Mouse (Mus musculus) neural tube, embryonic 11.5 days (tissue): ENCODE data around the gene Allc. TPM values are rescaled to one million over a fixed set of nuclear protein-coding genes. Genes with fewer than 3 reads are reported as not detected.

Experiments used
- ATAC-seq: fragments of 200-750 bp; cut with Nextera tagmentation; 2 replicates; pipeline ENCODE4 v1.8.0; 2017; ENCODE audit warnings: moderate number of reproducible peaks, mild to moderate bottlenecking, moderate TSS enrichment, moderate library complexity; ENCODE audit not compliant: insufficient read depth, low FRiP score, low TSS enrichment
- DNase-seq: peaks from one replicate; pipeline ENCODE4 v3.0.0-alpha.2; 2015; ENCODE audit warnings: low spot score
- H3K27ac ChIP-seq: fragments of 300-500 bp; sonication (generic); 2 replicates; pipeline ENCODE4 v1.5.1; 2014; ENCODE audit warnings: low read depth, mild to moderate bottlenecking, low read length
- H3K27me3 ChIP-seq: fragments of 300-500 bp; sonication (generic); 2 replicates; pipeline ENCODE4 v1.6.1; 2014; ENCODE audit warnings: mild to moderate bottlenecking, low read length, mixed read lengths; ENCODE audit not compliant: control insufficient read depth, insufficient read depth
- H3K36me3 ChIP-seq: fragments of 300-500 bp; sonication (generic); 2 replicates; pipeline ENCODE4 v1.6.1; 2014; ENCODE audit warnings: mild to moderate bottlenecking, low read length, moderate library complexity, mixed read lengths; ENCODE audit not compliant: control insufficient read depth, insufficient read depth
- H3K4me1 ChIP-seq: fragments of 300-500 bp; sonication (generic); 2 replicates; pipeline ENCODE4 v1.6.1; 2014; ENCODE audit warnings: low read length, mixed read lengths; ENCODE audit not compliant: control insufficient read depth, insufficient read depth
- H3K4me2 ChIP-seq: fragments of 300-500 bp; sonication (generic); 2 replicates; pipeline ENCODE4 v1.6.1; 2014; ENCODE audit warnings: low read depth, mild to moderate bottlenecking, moderate library complexity
- H3K4me3 ChIP-seq: fragments of 300-500 bp; sonication (generic); 2 replicates; pipeline ENCODE4 v1.5.1; 2014; ENCODE audit warnings: low read depth, low read length
- H3K9ac ChIP-seq: fragments of 300-500 bp; sonication (generic); 2 replicates; pipeline ENCODE4 v1.6.1; 2014; ENCODE audit warnings: mild to moderate bottlenecking, low read length
- H3K9me3 ChIP-seq: fragments of 300-500 bp; sonication (generic); 2 replicates; pipeline ENCODE4 v1.6.1; 2016; ENCODE audit warnings: low read length; ENCODE audit not compliant: control insufficient read depth
- WGBS: fragments of 180-500 bp; shearing (Covaris S2); extraction: QIAGEN DNeasy Blood & Tissue Kit; methylation state at CpG from one replicate; pipeline ENCODE4 v1.1.7; 2014; 5-methylcytosine and 5-hydroxymethylcytosine counted together
- polyA plus RNA-seq: library from polyadenylated mRNA; unstranded; fragments of >200 nt; fragmentation: Nextera tagmentation; extraction: Ambion mirVana; gene quantifications from 2 replicates; pipeline ENCODE4 v1.2.1, GENCODE M21; 2014

Allc gene
- polyA plus RNA-seq, 1 experiment from 2014 or later: not detected

DNA sequence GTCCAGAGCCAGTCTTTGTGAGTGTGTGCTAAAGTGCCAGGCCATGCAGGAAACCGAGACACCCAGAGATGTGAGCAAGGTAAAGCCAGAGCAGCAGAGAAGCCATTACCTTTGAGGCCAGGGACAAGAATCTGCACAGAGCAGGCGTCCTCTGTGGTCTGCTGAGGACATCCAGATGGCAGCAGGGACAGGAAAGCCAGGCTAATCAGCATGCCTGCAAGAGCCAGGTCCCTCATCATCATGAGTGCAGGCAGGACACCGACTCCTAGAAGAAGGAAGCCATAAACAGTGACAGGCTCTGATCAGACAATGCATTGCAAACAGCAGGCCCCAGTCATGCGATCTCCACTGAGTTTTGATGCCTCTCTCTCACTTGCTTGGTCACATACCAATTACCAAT, 35.0 kb upstream of the Allc start:
- H3K36me3 ChIP-seq: no peaks in the 10 kb centered on the region
- 59% methylated on average over 4 of the region's 4 CpGs for WGBS
- H3K4me1 ChIP-seq: no peaks in the 10 kb centered on the region
- DNase-seq: no peak
- H3K27me3 ChIP-seq: no peaks in the 10 kb centered on the region
- H3K27ac ChIP-seq: no peak overlapping the region
- no peak overlapping the region for H3K4me3 ChIP-seq
- no peak overlapping the region for H3K4me2 ChIP-seq
- no peak for ATAC-seq
- no peak overlapping the region for H3K9ac ChIP-seq
- no peaks in the 10 kb centered on the region for H3K9me3 ChIP-seq

DNA sequence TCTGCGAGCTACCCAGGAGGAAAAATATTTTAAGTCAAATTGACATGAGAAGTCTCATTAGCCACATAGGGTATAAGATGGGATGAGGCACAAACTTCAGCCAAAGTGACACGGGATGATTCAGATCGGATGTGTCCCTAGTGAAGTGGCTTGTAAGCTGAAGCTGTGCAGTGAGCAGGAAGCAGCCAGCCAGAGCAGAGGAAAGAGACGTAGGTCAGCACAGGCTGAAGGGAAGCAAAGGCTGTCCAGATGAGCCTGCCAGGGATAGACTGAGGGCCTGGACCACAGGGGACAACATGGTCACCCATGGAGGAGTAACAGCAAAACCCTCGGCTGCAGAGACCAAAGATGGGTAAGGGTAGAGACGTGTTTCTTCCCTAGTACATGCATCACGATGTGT, 32.1 kb upstream of the Allc start:
- Histone ChIP-seq H3K27ac (no peak overlapping the region), H3K9ac (no peak overlapping the region), H3K9me3 (no peaks in the 10 kb centered on the region), H3K4me1 (no peaks in the 10 kb centered on the region), H3K27me3 (no peaks in the 10 kb centered on the region), H3K4me2 (no peak overlapping the region), H3K36me3 (no peaks in the 10 kb centered on the region), H3K4me3 (no peak overlapping the region)
- ATAC-seq (no peak), DNase-seq (no peak)
- WGBS: 80% methylated on average over 7 of the region's 7 CpGs

DNA sequence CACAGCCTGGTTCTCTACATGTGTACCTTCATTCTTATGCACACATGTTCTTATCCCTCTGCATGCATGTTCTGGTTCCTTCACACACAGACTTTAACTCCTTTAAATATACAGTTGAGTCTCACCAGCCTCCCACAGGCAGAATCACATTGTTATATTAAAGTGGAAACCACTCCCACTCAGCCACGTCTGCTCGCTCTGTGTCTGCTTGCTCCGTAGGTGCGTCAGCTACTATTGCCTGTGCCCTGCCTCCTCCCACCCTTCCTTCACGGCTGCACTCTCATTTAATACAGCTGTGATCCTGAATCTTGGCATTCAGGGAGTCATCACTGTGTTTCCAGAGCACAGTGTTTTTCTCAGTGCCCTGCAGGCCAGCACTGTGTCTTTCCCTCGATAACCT, 30.1 kb upstream of the Allc start:
- Histone ChIP-seq H3K36me3 (no peaks in the 10 kb centered on the region), H3K4me3 (no peak overlapping the region), H3K27me3 (no peaks in the 10 kb centered on the region), H3K9ac (no peak overlapping the region), H3K27ac (no peak overlapping the region), H3K4me1 (no peaks in the 10 kb centered on the region), H3K4me2 (no peak overlapping the region), H3K9me3 (no peaks in the 10 kb centered on the region)
- WGBS: 73% methylated on average over 6 of the region's 6 CpGs
- ATAC-seq: no peak
- DNase-seq: no peak

DNA sequence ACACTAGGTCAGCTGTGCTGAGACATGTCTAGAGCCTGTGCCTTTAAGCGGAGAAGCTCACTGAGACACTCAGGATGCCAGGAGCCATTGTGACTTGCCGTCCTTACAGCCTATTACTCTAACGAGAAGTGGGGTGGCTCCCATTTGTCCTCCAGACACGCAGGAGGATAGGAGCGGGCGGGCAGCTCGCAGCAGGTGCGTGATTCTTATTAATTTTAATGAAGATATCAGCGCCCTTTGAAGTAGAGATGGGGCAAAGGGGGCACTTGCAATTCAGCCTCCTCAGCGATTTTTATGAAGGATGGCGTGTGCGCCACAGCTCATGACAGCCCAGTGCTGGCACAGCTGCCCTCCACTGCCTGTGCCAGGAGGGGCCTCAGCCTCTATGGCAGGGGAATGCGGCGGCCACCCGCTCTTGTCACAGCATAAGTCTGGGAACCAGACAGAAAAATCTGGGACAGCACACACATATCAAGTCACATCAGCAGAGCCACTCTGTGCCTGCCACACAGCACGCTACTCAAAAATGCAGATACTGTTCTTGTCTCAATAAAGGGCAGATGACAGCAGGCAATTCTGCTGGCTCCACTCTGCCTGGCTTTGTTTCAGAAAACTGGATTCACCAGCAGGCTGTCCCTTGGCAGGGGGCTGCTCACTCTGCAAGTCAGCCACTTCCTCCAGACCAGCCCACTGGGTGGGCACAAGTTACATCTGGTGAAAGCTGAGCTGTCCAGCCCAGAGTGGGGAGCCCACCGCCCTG, 25.4 kb upstream of the Allc start:
- Histone ChIP-seq H3K36me3 (no peaks in the 10 kb centered on the region), H3K9ac (peak overlapping the region; percentile 10; the same call in 1 of the 2 replicates), H3K4me1 (no peaks in the 10 kb centered on the region), H3K27me3 (no peaks in the 10 kb centered on the region), H3K4me2 (no peak overlapping the region), H3K4me3 (no peak overlapping the region), H3K27ac (0 out of 2 replicates have a peak overlapping the region, but pooled peaks have one; percentile 8), H3K9me3 (no peaks in the 10 kb centered on the region)
- 65% methylated on average over 17 of the region's 17 CpGs for WGBS
- ATAC-seq (no peak), DNase-seq (peak; percentile 25)

DNA sequence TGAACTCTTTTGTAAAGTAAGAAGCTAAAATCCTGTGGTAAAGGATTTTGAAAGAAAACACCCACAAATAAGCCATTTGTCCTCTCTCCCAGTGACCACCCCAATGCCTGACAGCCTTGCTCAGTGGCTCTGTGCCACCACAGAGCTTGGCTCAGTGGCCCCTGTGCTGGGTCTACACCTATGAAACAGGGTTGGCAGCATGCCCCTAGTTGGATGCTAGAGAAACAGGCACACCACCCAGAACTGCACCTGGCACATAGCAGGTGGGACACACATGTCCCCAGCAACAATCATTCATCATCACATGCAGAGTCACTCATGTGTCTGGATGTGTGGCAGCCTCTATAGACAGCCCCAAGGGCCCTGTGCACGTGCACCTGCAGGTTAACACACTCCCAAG, 21.2 kb upstream of the Allc start:
- Histone ChIP-seq H3K27ac (no peak overlapping the region), H3K9me3 (no peaks in the 10 kb centered on the region), H3K4me3 (no peak overlapping the region), H3K4me1 (no peaks in the 10 kb centered on the region), H3K27me3 (no peaks in the 10 kb centered on the region), H3K36me3 (no peaks in the 10 kb centered on the region), H3K9ac (no peak overlapping the region), H3K4me2 (no peak overlapping the region)
- ATAC-seq: no peak
- WGBS: 78% methylated on average over 1 of the region's 1 CpGs
- DNase-seq: no peak

DNA sequence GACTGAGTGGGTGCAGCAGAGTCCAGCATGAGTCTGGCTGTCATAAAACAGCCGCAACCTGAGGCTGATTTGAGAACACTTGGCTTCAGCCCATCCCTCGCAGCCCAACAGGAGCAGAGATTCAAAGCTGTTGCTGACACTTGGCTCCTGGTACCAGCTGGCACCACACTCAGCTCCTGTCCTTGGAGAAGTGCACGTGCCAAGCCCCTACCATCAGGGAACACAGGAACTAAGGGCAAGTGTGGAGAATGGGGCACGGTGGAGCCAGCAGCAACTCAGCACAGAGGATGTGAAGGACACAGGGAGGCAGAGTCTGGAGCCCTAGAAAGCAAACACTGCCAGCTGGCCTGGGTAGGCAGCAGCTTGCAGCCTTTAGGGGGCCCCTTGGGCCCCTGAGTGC, 19.9 kb upstream of the Allc start:
- Histone ChIP-seq H3K27ac (no peak overlapping the region), H3K4me2 (no peak overlapping the region), H3K27me3 (no peaks in the 10 kb centered on the region), H3K36me3 (no peaks in the 10 kb centered on the region), H3K4me3 (no peak overlapping the region), H3K9ac (no peak overlapping the region), H3K9me3 (no peaks in the 10 kb centered on the region), H3K4me1 (no peaks in the 10 kb centered on the region)
- DNase-seq (no peak), ATAC-seq (no peak)
- WGBS: 29% methylated on average over 4 of the region's 4 CpGs

DNA sequence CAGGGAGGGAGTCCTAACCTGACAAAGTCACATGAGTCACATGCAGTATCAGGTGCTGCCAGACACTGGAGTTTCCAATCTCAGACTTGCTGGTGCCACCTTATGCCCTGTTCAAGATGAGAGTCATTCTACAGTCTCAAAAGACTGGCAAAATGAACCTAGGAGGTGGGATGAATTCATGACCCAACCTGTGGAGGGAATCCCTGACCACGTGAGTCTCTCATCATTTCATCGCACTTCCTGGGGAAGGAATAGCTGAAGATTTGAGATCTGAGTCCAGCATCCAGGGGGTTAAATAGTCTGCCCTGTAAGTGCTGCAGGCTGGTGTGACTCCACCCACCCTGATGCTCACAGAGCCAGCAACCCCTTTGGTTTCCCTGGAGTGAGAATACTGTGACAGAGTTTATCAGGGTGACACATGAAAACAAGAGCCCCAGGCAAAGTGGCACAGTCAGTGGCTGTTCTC, 16.2 kb upstream of the Allc start:
- no peaks in the 10 kb centered on the region for H3K36me3 ChIP-seq
- H3K4me3 ChIP-seq: no peak overlapping the region
- no peaks in the 10 kb centered on the region for H3K4me1 ChIP-seq
- H3K4me2 ChIP-seq: no peak overlapping the region
- no peaks in the 10 kb centered on the region for H3K27me3 ChIP-seq
- no peak overlapping the region for H3K27ac ChIP-seq
- WGBS: 70% methylated on average over 2 of the region's 2 CpGs
- H3K9me3 ChIP-seq: no peaks in the 10 kb centered on the region
- ATAC-seq (no peak), DNase-seq (no peak)
- no peak overlapping the region for H3K9ac ChIP-seq

DNA sequence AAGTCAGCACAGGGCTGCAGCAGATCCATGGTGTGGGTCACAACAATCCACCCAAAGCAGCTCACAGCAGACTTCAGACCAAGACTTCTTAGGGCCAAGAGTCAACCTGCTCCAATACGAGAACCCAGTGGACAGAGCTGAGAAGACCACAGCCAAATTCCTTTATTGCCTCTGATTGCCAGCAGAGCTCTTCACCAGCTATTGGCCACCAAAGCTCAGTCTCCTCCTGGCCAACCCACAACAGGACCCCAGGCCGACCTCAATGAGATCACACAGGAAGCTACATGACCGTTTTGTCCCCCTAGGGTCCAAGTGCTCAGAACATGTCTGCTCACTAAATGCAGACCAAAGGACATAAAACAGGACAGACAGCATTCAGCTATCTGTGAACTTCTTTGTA, 15.8 kb upstream of the Allc start:
- Histone ChIP-seq H3K27me3 (no peaks in the 10 kb centered on the region), H3K4me1 (no peaks in the 10 kb centered on the region), H3K9me3 (no peaks in the 10 kb centered on the region), H3K9ac (no peak overlapping the region), H3K36me3 (no peaks in the 10 kb centered on the region), H3K4me2 (no peak overlapping the region), H3K27ac (no peak overlapping the region), H3K4me3 (no peak overlapping the region)
- 55% methylated on average over 3 of the region's 3 CpGs for WGBS
- ATAC-seq (no peak), DNase-seq (no peak)

DNA sequence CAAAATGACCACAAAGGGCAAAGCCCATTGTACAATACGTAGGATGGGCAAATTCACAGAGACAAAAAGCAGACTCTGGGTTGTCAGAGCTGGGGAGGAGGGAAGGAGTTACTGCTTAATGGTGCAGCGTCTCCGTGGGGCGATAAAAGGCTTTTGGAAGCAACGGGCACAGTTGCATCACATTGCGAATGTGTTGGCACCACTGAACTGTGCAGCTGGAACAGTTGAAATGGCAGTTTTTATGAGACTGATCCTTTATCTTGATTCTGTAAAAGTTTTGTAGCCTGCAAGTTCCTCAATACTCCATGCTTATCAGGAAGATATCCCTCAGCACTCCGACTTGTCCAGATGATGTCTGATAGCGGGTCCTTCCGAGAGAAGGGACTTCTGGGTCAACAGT, 15.4 kb upstream of the Allc start:
- H3K4me2 ChIP-seq: no peak overlapping the region
- no peaks in the 10 kb centered on the region for H3K36me3 ChIP-seq
- WGBS: 80% methylated on average over 9 of the region's 9 CpGs
- no peaks in the 10 kb centered on the region for H3K27me3 ChIP-seq
- H3K4me1 ChIP-seq: no peaks in the 10 kb centered on the region
- no peak overlapping the region for H3K4me3 ChIP-seq
- DNase-seq (no peak), ATAC-seq (no peak)
- H3K9me3 ChIP-seq: no peaks in the 10 kb centered on the region
- no peak overlapping the region for H3K27ac ChIP-seq
- no peak overlapping the region for H3K9ac ChIP-seq
